Mouse (Mus musculus): ENCODE results near the gene N4bp2l2. TPM values are rescaled to one million over a fixed set of nuclear protein-coding genes. Genes with fewer than 3 reads are reported as not detected.

The N4bp2l2 gene
- total RNA-seq, 4 experiments from 2014 or later = 84.4 to 99.2 (median 88.5) TPM

GRCm38 (mm10) chr5:150595366-150596016 lies 70.5 kb downstream of the N4bp2l2 start:
- DNase-seq = no peak

- DNase-seq = peak; percentile 37
Measured at GRCm38 (mm10) chr5:150594649-150595339, 71.2 kb downstream of the N4bp2l2 start.

GRCm38 (mm10) chr5:150593756-150594648 lies 72.0 kb downstream of the N4bp2l2 start:
- DNase-seq = peak; percentile 57

- DNase-seq = no peak
Measured at GRCm38 (mm10) chr5:150592904-150593755, 72.9 kb downstream of the N4bp2l2 start.

GRCm38 (mm10) chr5:150592186-150592903 lies 73.6 kb downstream of the N4bp2l2 start:
- no peak for DNase-seq

- no peak for DNase-seq
Measured at GRCm38 (mm10) chr5:150589945-150590344, 76.0 kb downstream of the N4bp2l2 start.

GRCm38 (mm10) chr5:150584337-150584729 lies 81.7 kb downstream of the N4bp2l2 start:
- no peak for DNase-seq

- DNase-seq = peak; percentile 54
Measured at GRCm38 (mm10) chr5:150583622-150584336, 82.2 kb downstream of the N4bp2l2 start.

GRCm38 (mm10) chr5:150583181-150583580 lies 82.8 kb downstream of the N4bp2l2 start:
- no peak for DNase-seq

- no peak for DNase-seq
Measured at GRCm38 (mm10) chr5:150581180-150581579, 84.8 kb downstream of the N4bp2l2 start.

- no peak for DNase-seq
Measured at GRCm38 (mm10) chr5:150578613-150579171, 87.3 kb downstream of the N4bp2l2 start.

GRCm38 (mm10) chr5:150576832-150577231 lies 89.2 kb downstream of the N4bp2l2 start:
- peak; percentile 26 for DNase-seq

GRCm38 (mm10) chr5:150574885-150575284 lies 91.1 kb downstream of the N4bp2l2 start:
- no peak for DNase-seq

- DNase-seq = no peak
Measured at GRCm38 (mm10) chr5:150574403-150574802, 91.6 kb downstream of the N4bp2l2 start.

GRCm38 (mm10) chr5:150570496-150571219 lies 95.3 kb downstream of the N4bp2l2 start:
- no peak for DNase-seq

- no peak for DNase-seq
Measured at GRCm38 (mm10) chr5:150566971-150567370, 99.0 kb downstream of the N4bp2l2 start.

- no peak for DNase-seq
Measured at GRCm38 (mm10) chr5:150566226-150566625, 99.8 kb downstream of the N4bp2l2 start.

GRCm38 (mm10) chr5:150564426-150564825 lies 101.6 kb downstream of the N4bp2l2 start:
- DNase-seq = no peak

- no peak for DNase-seq
Measured at GRCm38 (mm10) chr5:150561783-150562182, 104.2 kb downstream of the N4bp2l2 start.

- no peak for DNase-seq
Measured at GRCm38 (mm10) chr5:150561376-150561775, 104.6 kb downstream of the N4bp2l2 start.

Data from adrenal gland, adult 8-10 months (tissue).